Mouse (Mus musculus) megakaryocyte, adult 5-6 weeks (primary cell): ENCODE data around the gene Hadh. TPM values are rescaled to one million over a fixed set of nuclear protein-coding genes. Genes with fewer than 3 reads are reported as not detected.

Experiments used
- ATAC-seq: 2 replicates; pipeline ENCODE4 v1.8.0; 2016; ENCODE audit warnings: mild to moderate bottlenecking, inconsistent platforms; ENCODE audit not compliant: poor library complexity, severe bottlenecking
- total RNA-seq, 2 experiments: library from RNA; stranded (forward) in 1 of 2; stranded (reverse) in 1 of 2; fragments of 153-499, 151-499 nt in 1 of 2; fragments of 221-1000, 200-1000 nt in 1 of 2; gene quantifications; 2 replicates each; pipeline versions ENCODE4 v1.2.3 to v1.2.4; 2015 to 2017

The Hadh gene
- total RNA-seq, 2 experiments from 2014 or later, result 26.0 to 34.4 TPM

- ATAC-seq, result no peak
Measured at GRCm38 (mm10) chr3:131272374-131273100, 636 bp upstream of the Hadh start.

DNA sequence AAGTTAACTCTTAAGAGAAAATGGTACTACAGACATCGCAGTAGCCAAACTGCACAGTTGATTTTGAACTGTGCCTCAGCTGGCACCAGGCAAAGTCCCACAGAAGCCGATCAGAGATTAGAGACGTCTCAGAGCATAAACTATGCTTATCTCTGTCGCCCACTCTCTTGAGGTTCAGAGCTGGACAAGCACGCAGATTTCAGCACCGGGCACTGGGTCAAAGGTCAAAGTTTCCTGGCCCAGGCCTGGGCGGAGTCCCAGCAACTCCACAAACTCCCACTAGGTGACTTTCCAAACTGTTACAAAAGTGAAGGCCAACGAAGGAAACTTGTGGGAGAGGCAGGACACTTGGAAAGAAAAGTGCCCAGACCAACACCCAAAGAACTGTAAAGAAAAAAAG, 744 bp downstream of the Hadh start:
- peak; percentile 48 for ATAC-seq

- no peak for ATAC-seq
Measured at GRCm38 (mm10) chr3:131270381-131270780, 1.5 kb downstream of the Hadh start.

- no peak for ATAC-seq
Measured at GRCm38 (mm10) chr3:131266366-131267050, 5.4 kb downstream of the Hadh start.

DNA sequence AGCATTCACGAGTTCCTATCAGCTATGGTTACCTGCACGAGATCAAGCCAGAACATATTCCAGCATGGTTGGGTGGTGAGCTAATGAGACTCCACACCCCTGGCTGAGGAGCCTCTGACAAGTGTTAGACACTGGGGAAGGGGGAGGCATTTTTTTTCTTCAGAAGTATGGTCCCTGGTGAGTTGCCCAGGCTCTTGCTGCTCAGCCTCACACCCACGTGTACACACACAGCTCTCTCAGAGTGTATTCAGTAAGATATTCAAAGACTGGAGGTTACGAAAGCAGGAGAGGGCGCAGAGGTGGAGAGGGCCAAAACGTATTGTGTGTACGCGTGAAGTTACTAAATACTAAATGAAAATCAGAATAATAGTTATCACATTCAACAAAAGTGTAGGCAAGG, 6.4 kb downstream of the Hadh start:
- no peak for ATAC-seq

DNA sequence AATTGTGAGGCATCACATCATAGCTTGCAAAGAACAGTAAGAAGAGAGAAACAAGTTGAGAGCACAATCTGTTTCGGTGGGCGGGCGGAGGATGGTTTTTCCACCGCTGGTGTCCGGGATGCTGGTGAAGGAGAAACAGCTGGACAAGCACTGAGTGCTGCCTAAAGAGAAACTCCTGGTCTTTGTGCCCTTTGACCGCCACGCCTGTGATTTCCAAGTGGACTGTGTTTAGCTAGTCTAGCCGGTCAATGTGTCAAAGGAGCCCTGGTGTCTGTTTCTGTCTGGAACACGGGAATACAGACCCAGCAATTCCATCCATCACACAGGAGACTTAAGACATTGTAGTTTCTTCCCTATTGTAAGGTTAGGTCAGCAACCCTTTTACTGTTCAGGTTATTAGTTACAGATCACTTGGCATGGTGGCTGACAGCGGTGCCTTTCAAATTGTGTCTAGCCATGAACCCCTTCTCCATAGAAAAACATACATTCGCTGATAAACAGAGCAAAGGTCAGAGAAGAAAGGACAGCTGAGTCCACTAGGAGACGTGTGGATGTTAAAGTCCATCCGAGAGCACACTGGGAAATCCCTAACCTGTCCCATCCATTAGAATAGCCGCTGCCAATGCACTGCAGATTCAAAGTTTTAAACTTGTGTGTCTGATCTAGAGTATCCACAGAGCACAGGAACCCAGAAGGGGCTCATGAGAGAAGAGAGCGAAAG, 8.0 kb downstream of the Hadh start:
- no peak for ATAC-seq

GRCm38 (mm10) chr3:131260418-131260817, 11.5 kb downstream of the Hadh start:
- no peak for ATAC-seq

DNA sequence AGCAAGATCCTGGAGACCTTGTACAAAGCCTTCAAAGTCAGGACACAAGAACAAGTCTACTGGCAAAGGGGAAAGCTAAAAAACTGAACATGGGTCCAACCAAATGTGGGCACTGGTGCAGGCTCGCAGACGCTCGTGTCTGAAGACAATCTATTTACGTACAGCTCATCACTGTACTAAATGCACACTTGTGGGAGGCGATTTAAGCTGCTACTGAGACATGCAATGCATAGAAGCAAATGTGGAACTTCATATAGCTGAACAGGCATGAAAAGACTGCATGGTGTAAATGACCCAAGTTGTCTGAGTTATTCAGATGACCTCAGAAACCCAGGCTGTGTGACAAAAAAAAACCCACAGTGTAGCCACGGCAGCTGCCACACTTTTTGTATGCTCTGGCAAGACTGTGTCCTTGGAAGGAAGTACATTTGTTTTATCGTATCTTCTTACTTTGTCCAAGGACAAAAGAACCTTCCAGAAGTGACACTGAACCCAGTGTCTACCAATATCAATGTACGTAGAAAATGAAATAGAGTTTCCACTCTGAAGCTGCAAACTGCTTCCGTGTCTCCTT, 12.4 kb downstream of the Hadh start:
- ATAC-seq, result no peak

DNA sequence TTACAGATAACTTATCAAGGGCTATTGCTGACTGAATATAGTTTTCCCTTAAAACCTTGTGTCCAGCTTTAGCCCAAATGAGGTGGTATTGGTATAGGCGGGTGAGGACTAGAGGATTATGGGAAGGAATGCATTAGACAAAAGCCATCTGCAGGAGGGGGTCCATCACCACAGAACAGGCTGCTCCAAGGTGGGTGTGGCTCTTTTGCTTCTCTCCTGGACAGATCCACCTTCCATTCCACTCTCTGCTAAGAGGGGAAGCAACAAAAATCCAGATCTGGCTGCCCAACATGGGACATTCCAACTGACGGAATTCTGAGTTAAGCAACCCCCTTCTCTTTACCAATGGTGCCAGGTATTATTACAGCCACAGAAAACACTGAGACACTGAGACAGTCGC, 13.0 kb downstream of the Hadh start:
- ATAC-seq, result no peak

DNA sequence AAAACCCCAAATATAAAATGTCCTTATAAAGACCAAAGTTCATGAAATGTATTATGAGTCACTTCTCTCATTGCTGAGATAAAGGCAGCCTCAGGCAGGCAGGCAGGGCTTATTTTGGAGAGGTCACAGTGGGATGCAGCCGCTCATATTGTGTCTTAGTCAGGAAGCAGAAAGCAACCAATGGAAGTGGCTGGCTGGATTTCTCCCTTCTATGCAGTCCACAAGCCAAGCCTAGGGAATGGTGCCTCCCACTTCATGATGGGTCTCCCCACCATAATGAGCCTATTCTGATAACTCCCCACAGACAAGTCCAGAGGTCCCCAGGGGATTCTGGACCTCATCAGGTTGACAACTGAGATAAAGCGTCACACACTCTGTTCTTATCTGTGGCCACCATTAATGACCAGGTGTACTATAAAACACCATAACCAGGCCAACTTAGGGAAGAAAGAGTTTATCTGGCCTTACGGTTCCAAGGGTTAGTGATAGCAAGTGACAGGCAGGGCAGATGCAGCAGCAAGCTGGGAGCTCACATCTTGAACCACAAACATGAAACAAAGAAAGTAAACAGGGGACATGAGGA, 16.4 kb downstream of the Hadh start:
- no peak for ATAC-seq

GRCm38 (mm10) chr3:131254991-131255390, 16.9 kb downstream of the Hadh start:
- no peak for ATAC-seq

DNA sequence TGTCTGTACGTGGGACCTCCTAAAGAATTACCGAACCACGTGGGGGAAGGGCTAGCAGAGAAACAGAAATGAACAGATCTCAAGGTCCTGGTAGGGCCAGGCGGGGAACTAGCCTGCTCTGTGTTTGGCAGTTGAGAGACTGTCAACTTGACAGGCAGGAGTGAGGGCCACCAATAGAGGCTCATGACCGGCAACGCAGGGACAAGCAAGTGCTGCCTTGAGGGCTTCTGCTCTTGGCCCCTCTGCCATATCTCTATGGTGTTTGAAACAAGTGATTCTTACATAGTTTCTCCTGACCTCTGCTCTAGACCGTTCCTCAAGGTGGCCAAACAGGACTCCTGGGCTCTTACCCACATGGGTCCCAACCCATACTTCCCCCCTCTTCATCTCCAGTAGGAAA, 20.3 kb downstream of the Hadh start:
- no peak for ATAC-seq

DNA sequence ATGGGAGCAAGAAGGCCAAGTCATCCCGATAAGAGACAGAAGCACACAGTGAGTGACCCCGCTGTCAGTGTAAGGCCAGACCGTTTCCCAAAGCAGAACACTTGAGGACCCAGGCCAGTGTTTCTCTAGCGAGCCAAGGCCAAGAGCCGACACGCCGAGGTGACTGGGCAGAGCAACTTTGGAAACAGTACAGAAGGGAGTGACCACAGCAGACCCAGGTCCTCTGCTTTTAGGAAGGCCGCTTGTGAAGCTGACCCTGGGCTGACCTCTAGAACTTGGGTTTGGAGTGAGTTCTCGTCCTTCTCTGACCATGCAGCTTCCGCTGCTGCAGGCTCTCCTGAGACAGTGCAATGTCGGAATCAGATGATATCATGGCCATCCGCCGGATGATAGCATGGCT, 20.9 kb downstream of the Hadh start:
- ATAC-seq, result no peak

- no peak for ATAC-seq
Measured at GRCm38 (mm10) chr3:131250283-131250682, 21.6 kb downstream of the Hadh start.

DNA sequence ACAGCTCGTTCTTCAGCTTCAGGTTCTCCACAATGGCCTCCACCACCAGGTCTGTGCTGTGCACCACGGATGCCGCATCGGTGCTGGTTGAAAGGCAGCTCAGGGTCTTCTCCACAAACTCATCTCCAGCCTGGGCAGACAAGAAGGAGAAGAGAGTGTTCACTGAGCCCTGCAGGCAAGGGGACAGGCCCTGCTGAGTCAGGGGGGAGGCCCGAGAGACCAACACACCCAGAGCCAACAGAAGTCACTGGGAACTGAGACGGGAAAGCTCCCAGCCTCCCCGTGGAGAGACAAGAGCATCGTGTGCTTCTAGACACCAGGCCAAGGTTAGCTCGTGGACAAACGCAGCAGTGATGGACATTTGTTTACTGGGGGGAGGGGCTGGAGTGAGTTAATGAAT, 23.5 kb downstream of the Hadh start:
- ATAC-seq, result no peak

DNA sequence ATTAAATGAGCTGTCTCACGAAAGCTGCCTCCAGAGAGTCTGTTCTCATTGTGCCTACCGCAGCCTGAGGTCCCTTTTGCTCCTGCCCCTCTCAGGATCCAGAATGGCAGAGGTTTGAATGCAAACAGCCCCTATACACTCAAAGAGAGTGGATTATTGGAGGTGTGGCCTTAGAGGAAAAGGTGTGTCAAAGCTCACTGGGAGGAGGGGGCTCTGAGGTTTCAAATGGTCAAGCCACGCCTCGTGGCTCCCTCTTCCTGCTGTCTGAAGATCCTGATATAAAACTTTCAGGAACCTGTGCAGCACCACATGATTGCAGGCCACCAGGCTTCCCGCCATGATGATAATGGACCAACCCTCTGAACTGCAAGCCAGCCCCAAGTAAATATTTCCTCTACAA, 24.1 kb downstream of the Hadh start:
- ATAC-seq, result no peak

GRCm38 (mm10) chr3:131247447-131247846, 24.5 kb downstream of the Hadh start:
- no peak for ATAC-seq

DNA sequence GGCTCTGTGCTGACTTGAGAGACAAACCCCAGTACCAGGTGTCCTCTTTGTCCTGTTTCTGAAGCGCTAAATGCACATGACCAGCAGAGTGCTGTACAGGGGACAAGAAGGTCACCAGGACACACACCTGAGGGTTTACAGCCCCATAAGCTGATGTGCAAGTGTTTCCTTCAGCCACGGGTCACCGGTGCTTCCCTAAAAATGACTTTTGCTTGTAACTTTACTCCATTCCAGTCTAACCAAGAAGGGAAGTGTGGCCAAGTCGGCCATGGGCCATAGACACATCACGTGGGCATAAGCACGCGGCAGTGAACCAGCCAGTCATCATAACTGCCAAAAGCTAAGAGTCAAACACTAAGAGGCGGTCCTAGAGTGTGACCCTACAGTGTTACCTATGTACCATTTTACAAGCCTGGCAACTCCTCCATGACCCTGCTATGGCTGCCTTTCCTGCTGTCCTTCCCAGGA, 25.3 kb downstream of the Hadh start:
- no peak for ATAC-seq

- ATAC-seq, result peak; percentile 61
Measured at GRCm38 (mm10) chr3:131245766-131246578, 25.9 kb downstream of the Hadh start.
